Mouse (Mus musculus) forebrain, postnatal 0 days (tissue): Measurements from ENCODE around the gene Sema6c. TPM values are rescaled to one million over a fixed set of nuclear protein-coding genes. Genes with fewer than 3 reads are reported as not detected.
"Not testable (repeated sequence)": the region's sequence is repeated elsewhere in the genome, so short reads cannot be mapped to it uniquely, and the experiment has no call there.

Source experiments
- ATAC-seq: fragments of 200-750 bp; cut with Nextera tagmentation; 2 replicates; pipeline ENCODE4 v1.8.0; 2017; ENCODE audit warnings: mild to moderate bottlenecking, moderate library complexity
- DNase-seq: peaks from one replicate; pipeline ENCODE4 v3.0.0-alpha.2; 2015
- H3K27ac ChIP-seq: fragments of 300-500 bp; sonication (generic); 2 replicates; pipeline ENCODE4 v1.5.1; 2014; ENCODE audit warnings: low read depth, mild to moderate bottlenecking, antibody characterized with exemption, low read length, moderate library complexity, mixed read lengths
- H3K27me3 ChIP-seq: fragments of 300-500 bp; sonication (generic); 2 replicates; pipeline ENCODE4 v1.6.1; 2014; ENCODE audit warnings: mild to moderate bottlenecking, low read length, mixed read lengths; ENCODE audit not compliant: insufficient read depth
- H3K36me3 ChIP-seq: fragments of 300-500 bp; sonication (generic); 2 replicates; pipeline ENCODE4 v1.6.1; 2014; ENCODE audit warnings: mild to moderate bottlenecking, moderate library complexity; ENCODE audit not compliant: insufficient read depth
- H3K4me1 ChIP-seq: fragments of 300-500 bp; sonication (generic); 2 replicates; pipeline ENCODE4 v1.6.1; 2014; ENCODE audit warnings: antibody characterized with exemption; ENCODE audit not compliant: insufficient read depth
- H3K4me2 ChIP-seq: fragments of 300-500 bp; sonication (generic); 2 replicates; pipeline ENCODE4 v1.6.1; 2014; ENCODE audit warnings: low read depth, mild to moderate bottlenecking, moderate library complexity
- H3K4me3 ChIP-seq: fragments of 300-500 bp; sonication (generic); 2 replicates; pipeline ENCODE4 v1.5.1; 2014; ENCODE audit warnings: low read depth, low read length, mixed read lengths
- H3K9ac ChIP-seq: fragments of 300-500 bp; sonication (generic); 2 replicates; pipeline ENCODE4 v1.6.1; 2014; ENCODE audit warnings: mild to moderate bottlenecking
- H3K9me3 ChIP-seq: fragments of 300-500 bp; sonication (generic); 2 replicates; pipeline ENCODE4 v1.6.1; 2016; ENCODE audit warnings: low read length
- CTCF ChIP-seq: sonication (generic); IDR thresholded peaks from 2 replicates; pipeline ENCODE4 v1.5.1; 2016; ENCODE audit warnings: antibody characterized with exemption, control low read depth, low read depth
- WGBS: fragments of 180-500 bp; shearing (Covaris S2); extraction: QIAGEN DNeasy Blood & Tissue Kit; methylation state at CpG from one replicate; pipeline ENCODE4 v1.1.7; 2014; 5-methylcytosine and 5-hydroxymethylcytosine counted together
- polyA plus RNA-seq: library from polyadenylated mRNA; unstranded; fragments of >200 nt; fragmentation: Nextera tagmentation; extraction: Ambion mirVana; gene quantifications from 2 replicates; pipeline ENCODE4 v1.2.1, GENCODE M21; 2015
- total RNA-seq: library from RNA; depleted of rRNA; stranded (reverse); fragments of >200 nt; gene quantifications from 2 replicates; pipeline ENCODE4 v1.2.3, GENCODE M21; 2014

Sema6c gene
- total and polyA plus RNA-seq, 2 experiments from 2014 or later: 28.4 to 94.1 TPM

DNA sequence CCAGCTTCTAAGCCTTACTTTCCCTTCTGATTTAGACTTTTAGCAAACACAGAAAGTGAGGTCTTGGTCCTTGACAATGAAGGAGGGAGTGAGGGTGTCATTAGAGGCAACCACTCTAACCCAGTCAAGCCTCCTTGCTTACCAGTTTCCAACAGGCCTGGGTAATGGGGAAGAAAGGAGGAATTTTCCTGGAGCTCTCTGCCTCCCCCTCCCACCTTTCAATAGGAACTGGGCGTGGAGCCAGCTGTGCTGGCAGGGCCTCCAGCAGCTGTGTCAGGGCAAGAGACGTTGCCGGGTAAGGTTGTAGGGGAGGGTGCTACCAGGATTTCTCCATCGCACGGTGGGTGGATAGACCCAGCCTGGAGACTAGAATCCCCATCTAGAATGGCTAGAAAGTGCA, 35.3 kb upstream of the Sema6c start:
- H3K27ac ChIP-seq: no peak overlapping the region
- WGBS: 2% methylated on average over 5 of the region's 5 CpGs
- peak; percentile 73 for ATAC-seq

GRCm38 (mm10) chr3:95129226-95129651, 31.0 kb upstream of the Sema6c start:
- H3K36me3 ChIP-seq: peaks cover 15% of the 10 kb centered on the region
- TF ChIP-seq CTCF: no peak
- H3K27me3 ChIP-seq: no peaks in the 10 kb centered on the region
- H3K27ac ChIP-seq: no peak overlapping the region
- WGBS: 52% methylated on average over 6 of the region's 6 CpGs
- H3K4me2 ChIP-seq: no peak overlapping the region
- no peak for ATAC-seq
- DNase-seq: no peak
- H3K9me3 ChIP-seq: no peaks in the 10 kb centered on the region
- H3K4me3 ChIP-seq: no peak overlapping the region
- no peaks in the 10 kb centered on the region; the same call in 1 of the 2 replicates for H3K4me1 ChIP-seq
- H3K9ac ChIP-seq: no peak overlapping the region

More for the DNA sequence above, 35.3 kb upstream of the Sema6c start:
- Histone ChIP-seq H3K9ac (no peak overlapping the region), H3K27me3 (no peaks in the 10 kb centered on the region), H3K4me2 (no peak overlapping the region), H3K36me3 (peaks cover 35% of the 10 kb centered on the region), H3K9me3 (no peaks in the 10 kb centered on the region), H3K4me3 (no peak overlapping the region), H3K4me1 (no peaks in the 10 kb centered on the region)
- no peak for TF ChIP-seq CTCF
- peak; percentile 66 for DNase-seq

GRCm38 (mm10) chr3:95130081-95130480, 30.2 kb upstream of the Sema6c start:
- no peak overlapping the region for H3K27ac ChIP-seq
- no peak overlapping the region for H3K4me3 ChIP-seq

GRCm38 (mm10) chr3:95132389-95132788, 27.9 kb upstream of the Sema6c start:
- H3K4me3 ChIP-seq, H3K4me2 ChIP-seq, H3K9ac ChIP-seq, DNase-seq, H3K27me3 ChIP-seq, H3K27ac ChIP-seq, H3K4me1 ChIP-seq, ATAC-seq, H3K9me3 ChIP-seq: not testable (repeated sequence)
- H3K36me3 ChIP-seq: peaks cover 15% of the 10 kb centered on the region
- WGBS: 86% methylated on average over 2 of the region's 2 CpGs
- peak; percentile 34 for TF ChIP-seq CTCF

More at GRCm38 (mm10) chr3:95130081-95130480, 30.2 kb upstream of the Sema6c start:
- WGBS: 91% methylated on average over 5 of the region's 5 CpGs
- H3K4me1 ChIP-seq: peaks cover 2% of the 10 kb centered on the region
- no peaks in the 10 kb centered on the region for H3K27me3 ChIP-seq
- TF ChIP-seq CTCF: no peak
- no peak overlapping the region for H3K4me2 ChIP-seq
- H3K36me3 ChIP-seq: peaks cover 15% of the 10 kb centered on the region
- H3K9ac ChIP-seq: no peak overlapping the region
- ATAC-seq: no peak
- no peak for DNase-seq
- no peaks in the 10 kb centered on the region for H3K9me3 ChIP-seq

- Histone ChIP-seq H3K36me3 (peaks cover 18% of the 10 kb centered on the region), H3K9ac (peak overlapping the region; percentile 60), H3K4me2 (peak overlapping the region; percentile 83), H3K4me3 (peak overlapping the region; percentile 62), H3K9me3 (no peaks in the 10 kb centered on the region), H3K27me3 (no peaks in the 10 kb centered on the region), H3K27ac (peak overlapping the region; percentile 55; the same call in 1 of the 2 replicates), H3K4me1 (peaks cover 6% of the 10 kb centered on the region)
- TF ChIP-seq CTCF: no peak
- ATAC-seq: no peak
- WGBS: 60% methylated on average over 11 of the region's 11 CpGs
- DNase-seq: no peak
Measured at GRCm38 (mm10) chr3:95133176-95133575, 27.1 kb upstream of the Sema6c start.

GRCm38 (mm10) chr3:95133680-95134101, 26.6 kb upstream of the Sema6c start, which contains the start of the genes Scnm1 and Lysmd1:
Scnm1 (minus strand) TSS chr3:95134011.
Lysmd1 (plus strand) TSS chr3:95134088.
- Histone ChIP-seq H3K27me3 (no peaks in the 10 kb centered on the region), H3K4me1 (peaks cover 6% of the 10 kb centered on the region), H3K36me3 (peaks cover 18% of the 10 kb centered on the region), H3K9ac (peak within 1 kb of the TSS; percentile 60), H3K4me3 (peak within 1 kb of the TSS; percentile 62), H3K9me3 (no peaks in the 10 kb centered on the region), H3K4me2 (peak within 1 kb of the TSS; percentile 83), H3K27ac (peak within 1 kb of the TSS; percentile 55)
- WGBS: under 1% methylated on average over 20 of the region's 20 CpGs
- DNase-seq: peak; percentile 96
- peak; percentile 99 for ATAC-seq
- peak; percentile 44 for TF ChIP-seq CTCF

DNA sequence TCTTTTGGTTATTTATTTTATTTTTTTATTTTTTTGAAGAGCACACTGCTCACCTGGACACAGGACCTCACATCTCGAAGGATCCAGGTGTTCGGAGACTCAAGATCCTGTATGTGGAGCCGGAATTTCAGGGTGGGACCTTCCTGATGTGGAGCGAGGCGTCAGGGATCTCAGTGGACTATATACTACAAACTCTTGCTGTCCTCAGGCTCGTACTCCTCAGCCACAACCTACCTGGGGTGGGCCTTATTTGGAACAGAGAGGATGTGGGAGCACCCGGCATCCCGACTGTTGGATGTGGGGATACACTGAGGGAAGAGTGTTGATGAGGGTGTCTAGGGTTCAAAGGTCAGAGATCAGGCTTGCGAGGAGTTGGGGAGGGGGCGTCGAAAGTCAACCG, 26.1 kb upstream of the Sema6c start:
- H3K9ac ChIP-seq, H3K4me2 ChIP-seq, H3K27ac ChIP-seq, H3K4me1 ChIP-seq, H3K9me3 ChIP-seq, H3K27me3 ChIP-seq, DNase-seq: not testable (repeated sequence)
- no CpG with 5 or more reads among the region's 12 CpGs for WGBS
- Histone ChIP-seq H3K4me3 (peak overlapping the region; percentile 62), H3K36me3 (peaks cover 16% of the 10 kb centered on the region)
- ATAC-seq: peak; percentile 46
